Mouse (Mus musculus): Measurements from ENCODE around the gene Iqgap2. TPM values are rescaled to one million over a fixed set of nuclear protein-coding genes. Genes with fewer than 3 reads are reported as not detected.

Gene Iqgap2
- polyA plus RNA-seq, 1 experiment = 2.8 TPM

DNA sequence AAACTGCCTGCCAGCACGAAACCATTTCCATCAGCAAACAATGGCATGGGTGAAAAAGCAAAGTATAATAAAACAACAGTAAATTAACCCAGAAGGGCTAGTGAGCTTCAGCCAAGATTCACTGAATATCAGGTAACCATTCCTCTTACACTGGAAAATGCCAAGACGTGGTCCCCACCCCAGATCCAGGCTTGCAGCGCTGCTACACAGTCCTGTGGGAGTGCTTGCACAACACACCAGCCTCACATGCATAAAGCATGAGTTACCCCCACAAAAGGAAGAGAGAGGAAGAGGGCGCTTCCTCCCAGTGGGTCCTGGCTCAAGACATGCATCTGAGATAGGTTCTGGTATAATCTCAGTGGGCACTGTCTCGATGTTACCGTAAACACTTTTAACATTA lies 100.8 kb downstream of the Iqgap2 start:
- H3K36me3 ChIP-seq (replicated peaks; ENCODE audit: low read length) = no peaks in the 10 kb centered on the region
- H3K4me1 ChIP-seq = peaks cover 13% of the 10 kb centered on the region
- H3K9me3 ChIP-seq = no peaks in the 10 kb centered on the region
- H3K4me3 ChIP-seq (replicated peaks) = no peak overlapping the region
- H3K27me3 ChIP-seq (replicated peaks) = peaks cover 2% of the 10 kb centered on the region
- TF ChIP-seq GATA1 (IDR thresholded peaks at IDR 0.05; ENCODE audit: borderline replicate concordance, low read length) (no peak), FLI1 (IDR thresholded peaks at IDR 0.05; ENCODE audit: low read length) (no peak)

GRCm38 (mm10) chr13:95788631-95789376 lies 102.9 kb downstream of the Iqgap2 start:
- Histone ChIP-seq H3K36me3 (replicated peaks; ENCODE audit: low read length) (no peaks in the 10 kb centered on the region), H3K27me3 (replicated peaks) (peaks cover 2% of the 10 kb centered on the region), H3K4me3 (replicated peaks) (no peak overlapping the region), H3K9me3 (no peaks in the 10 kb centered on the region), H3K4me1 (peaks cover 13% of the 10 kb centered on the region)
- TF ChIP-seq FLI1 (IDR thresholded peaks at IDR 0.05; ENCODE audit: low read length) (no peak), GATA1 (IDR thresholded peaks at IDR 0.05; ENCODE audit: borderline replicate concordance, low read length) (no peak)

DNA sequence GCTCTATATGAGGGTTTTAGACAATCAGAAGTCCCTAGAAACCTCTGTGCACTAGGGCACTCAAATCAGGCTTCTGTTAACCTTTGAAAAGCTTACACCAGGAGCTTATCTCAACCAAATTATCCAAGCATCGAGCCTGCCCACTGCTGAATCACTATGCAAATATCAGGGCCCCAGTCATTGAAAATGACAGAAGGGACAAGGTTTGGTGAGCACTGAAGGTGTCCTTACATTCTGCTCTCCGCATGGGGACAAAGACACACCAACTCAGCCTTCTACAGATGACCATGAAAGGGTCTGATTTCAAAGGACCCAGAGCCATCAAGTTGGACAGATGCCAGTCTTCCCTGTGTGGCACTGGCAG lies 108.8 kb downstream of the Iqgap2 start:
- H3K4me1 ChIP-seq = peaks cover 19% of the 10 kb centered on the region
- H3K36me3 ChIP-seq (replicated peaks; ENCODE audit: low read length) = no peaks in the 10 kb centered on the region
- H3K9me3 ChIP-seq = no peaks in the 10 kb centered on the region
- H3K4me3 ChIP-seq (replicated peaks) = no peak overlapping the region
- TF ChIP-seq FLI1 (IDR thresholded peaks at IDR 0.05; ENCODE audit: low read length) = no peak
- TF ChIP-seq GATA1 (IDR thresholded peaks at IDR 0.05; ENCODE audit: borderline replicate concordance, low read length) = no peak
- H3K27me3 ChIP-seq (replicated peaks) = peaks cover 2% of the 10 kb centered on the region

DNA sequence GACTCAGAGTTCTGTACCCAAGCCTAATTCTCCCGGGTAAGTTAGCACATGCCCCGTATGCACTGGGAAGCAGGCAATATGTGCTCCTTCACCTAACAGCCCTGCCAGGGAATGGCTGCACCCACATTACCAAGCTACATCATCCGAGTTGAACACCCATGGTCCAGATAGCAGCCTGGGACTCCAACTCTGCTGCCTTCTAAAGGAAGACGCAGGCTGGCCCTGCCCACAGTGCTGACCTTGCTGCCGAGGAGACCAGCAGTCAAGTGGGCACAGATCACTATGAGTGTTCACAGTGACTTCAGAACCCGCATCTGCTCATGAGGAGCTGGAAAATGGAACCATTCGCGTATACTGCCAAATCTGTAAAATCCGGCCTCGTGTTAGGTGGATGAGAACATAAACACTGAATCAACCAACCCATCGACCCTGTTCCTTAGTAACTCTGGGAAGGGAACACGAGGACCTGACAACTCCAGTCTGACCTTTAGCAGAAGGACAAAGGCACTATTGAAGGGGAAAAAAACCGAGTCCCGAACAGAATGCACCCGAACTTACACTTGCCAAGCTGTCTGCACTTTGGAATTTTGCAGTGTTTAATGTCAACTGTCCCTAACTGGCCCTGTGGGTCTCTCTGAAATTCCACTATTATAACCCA lies 109.3 kb downstream of the Iqgap2 start:
- H3K36me3 ChIP-seq (replicated peaks; ENCODE audit: low read length) = no peaks in the 10 kb centered on the region
- no peak for TF ChIP-seq GATA1 (IDR thresholded peaks at IDR 0.05; ENCODE audit: borderline replicate concordance, low read length)
- peaks cover 2% of the 10 kb centered on the region for H3K27me3 ChIP-seq (replicated peaks)

DNA sequence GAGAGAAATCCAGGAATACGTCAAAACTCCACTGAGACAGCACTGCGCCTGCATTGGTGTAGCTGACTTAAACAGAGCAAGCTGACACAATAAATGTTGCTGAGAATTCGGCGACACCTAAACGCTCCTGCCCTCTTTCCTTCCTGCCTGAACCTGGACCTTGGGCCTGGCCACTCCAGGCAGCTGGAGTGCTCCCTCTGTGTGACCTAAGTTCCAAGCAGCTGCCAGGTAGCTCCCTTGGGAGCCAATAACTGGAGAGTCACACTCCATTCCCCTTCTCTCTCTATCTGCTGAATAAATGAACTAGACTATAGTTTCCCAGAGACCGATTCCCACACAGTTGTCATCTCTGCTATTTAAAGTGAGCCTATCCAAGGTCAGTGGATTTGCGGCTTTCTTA lies 111.7 kb downstream of the Iqgap2 start:
- Histone ChIP-seq H3K27me3 (replicated peaks) (peaks cover 2% of the 10 kb centered on the region), H3K4me1 (peaks cover 22% of the 10 kb centered on the region), H3K4me3 (replicated peaks) (no peak overlapping the region), H3K9me3 (no peaks in the 10 kb centered on the region), H3K36me3 (replicated peaks; ENCODE audit: low read length) (no peaks in the 10 kb centered on the region)
- TF ChIP-seq GATA1 (IDR thresholded peaks at IDR 0.05; ENCODE audit: borderline replicate concordance, low read length) (no peak), FLI1 (IDR thresholded peaks at IDR 0.05; ENCODE audit: low read length) (no peak)

More for the DNA sequence above, 109.3 kb downstream of the Iqgap2 start:
- Histone ChIP-seq H3K4me3 (replicated peaks) (no peak overlapping the region), H3K9me3 (no peaks in the 10 kb centered on the region), H3K4me1 (peaks cover 19% of the 10 kb centered on the region)

GRCm38 (mm10) chr13:95779261-95779660 lies 112.5 kb downstream of the Iqgap2 start:
- Histone ChIP-seq H3K4me1 (peaks cover 22% of the 10 kb centered on the region), H3K9me3 (no peaks in the 10 kb centered on the region), H3K4me3 (replicated peaks) (no peak overlapping the region), H3K27me3 (replicated peaks) (peaks cover 2% of the 10 kb centered on the region), H3K36me3 (replicated peaks; ENCODE audit: low read length) (no peaks in the 10 kb centered on the region)
- TF ChIP-seq FLI1 (IDR thresholded peaks at IDR 0.05; ENCODE audit: low read length) (no peak), GATA1 (IDR thresholded peaks at IDR 0.05; ENCODE audit: borderline replicate concordance, low read length) (no peak)

DNA sequence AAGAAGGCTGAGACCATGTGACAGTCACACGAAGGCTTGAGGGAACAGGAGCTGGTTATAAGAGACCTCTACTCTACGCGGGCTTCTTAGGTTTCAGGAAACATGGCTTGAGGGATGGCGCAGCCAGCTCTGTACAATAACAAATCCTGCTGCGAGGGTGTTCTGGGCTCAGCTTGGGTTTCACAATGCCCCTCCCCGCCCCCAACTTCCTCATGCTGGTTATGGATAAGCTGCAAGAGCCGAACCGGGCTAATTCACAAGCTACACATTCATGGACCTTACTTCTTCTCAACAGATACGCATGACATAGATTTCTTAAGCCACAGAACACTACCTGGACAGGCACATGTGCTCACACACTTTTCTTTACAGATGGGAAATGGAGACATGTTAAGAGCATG lies 113.0 kb downstream of the Iqgap2 start:
- Histone ChIP-seq H3K36me3 (replicated peaks; ENCODE audit: low read length) (no peaks in the 10 kb centered on the region), H3K4me3 (replicated peaks) (no peak overlapping the region), H3K9me3 (no peaks in the 10 kb centered on the region), H3K4me1 (peaks cover 22% of the 10 kb centered on the region), H3K27me3 (replicated peaks) (peaks cover 2% of the 10 kb centered on the region)
- TF ChIP-seq FLI1 (IDR thresholded peaks at IDR 0.05; ENCODE audit: low read length) = no peak
- TF ChIP-seq GATA1 (IDR thresholded peaks at IDR 0.05; ENCODE audit: borderline replicate concordance, low read length) = no peak

GRCm38 (mm10) chr13:95777651-95778391 lies 113.9 kb downstream of the Iqgap2 start:
- Histone ChIP-seq H3K9me3 (no peaks in the 10 kb centered on the region), H3K4me3 (replicated peaks) (no peak overlapping the region), H3K4me1 (peaks cover 22% of the 10 kb centered on the region), H3K27me3 (replicated peaks) (peaks cover 2% of the 10 kb centered on the region), H3K36me3 (replicated peaks; ENCODE audit: low read length) (no peaks in the 10 kb centered on the region)
- TF ChIP-seq FLI1 (IDR thresholded peaks at IDR 0.05; ENCODE audit: low read length) = no peak
- no peak for TF ChIP-seq GATA1 (IDR thresholded peaks at IDR 0.05; ENCODE audit: borderline replicate concordance, low read length)

DNA sequence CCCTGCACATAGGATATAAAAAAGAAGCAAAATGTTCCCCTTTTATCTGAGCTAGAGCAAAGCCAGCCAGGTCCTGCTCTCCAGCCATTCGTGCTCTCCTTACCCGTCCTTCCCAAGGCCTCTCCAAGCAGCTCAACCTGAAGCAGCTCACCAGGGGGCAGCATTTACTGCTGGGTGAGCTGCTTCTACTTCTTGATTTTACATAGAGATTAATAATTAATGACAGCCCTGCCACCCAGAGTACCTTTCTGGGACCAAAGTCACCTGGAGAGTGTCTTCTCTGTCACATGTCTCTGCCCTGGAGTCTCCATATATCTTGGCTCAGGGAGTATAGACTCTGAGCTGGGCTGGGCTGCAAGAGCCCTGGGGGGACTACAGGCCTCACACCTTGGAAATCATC lies 114.5 kb downstream of the Iqgap2 start:
- Histone ChIP-seq H3K27me3 (replicated peaks) (peaks cover under 1% of the 10 kb centered on the region), H3K4me3 (replicated peaks) (no peak overlapping the region), H3K36me3 (replicated peaks; ENCODE audit: low read length) (no peaks in the 10 kb centered on the region), H3K4me1 (peaks cover 21% of the 10 kb centered on the region), H3K9me3 (no peaks in the 10 kb centered on the region)
- TF ChIP-seq GATA1 (IDR thresholded peaks at IDR 0.05; ENCODE audit: borderline replicate concordance, low read length) (no peak), FLI1 (IDR thresholded peaks at IDR 0.05; ENCODE audit: low read length) (no peak)

Data from megakaryocyte, embryonic 14.5 days (primary cell).